Mouse (Mus musculus) gastrocnemius, adult 18-20 months (tissue): ENCODE data around the gene Gmppa. TPM values are rescaled to one million over a fixed set of nuclear protein-coding genes. Genes with fewer than 3 reads are reported as not detected.
A peak's percentile ranks its signal among the peaks of the same experiment; 100 is the strongest.

ENCODE experiments used
- DNase-seq: peaks from one replicate; pipeline ENCODE4 v3.0.0; 2021; ENCODE audit warnings: low spot score
- total RNA-seq, 2 experiments: library from RNA; stranded (reverse); gene quantifications; 2 replicates each; pipeline ENCODE4 v1.2.3; 2021

The Gmppa gene
- total RNA-seq, 2 experiments from 2014 or later, result 37.3 to 44.6 TPM

DNA sequence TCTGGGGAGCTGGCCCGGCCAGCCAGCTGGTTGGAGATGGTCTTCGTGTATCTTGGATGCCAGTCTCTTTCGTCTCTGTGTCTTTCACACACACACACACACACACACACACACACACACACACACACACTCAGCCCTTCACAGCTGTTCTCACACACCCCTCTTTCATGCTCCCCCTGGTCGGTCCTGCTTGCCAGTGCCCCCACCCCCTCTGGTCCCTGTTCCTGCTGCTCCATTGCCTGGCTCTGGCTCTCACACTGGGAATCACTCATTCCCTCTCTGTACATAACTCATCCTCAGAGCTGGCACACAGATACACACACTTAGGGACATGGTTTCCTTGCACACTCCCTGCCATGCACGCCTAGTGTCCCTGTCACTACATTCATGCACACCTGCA lies 16.2 kb downstream of the Gmppa start:
- no peak for DNase-seq

DNA sequence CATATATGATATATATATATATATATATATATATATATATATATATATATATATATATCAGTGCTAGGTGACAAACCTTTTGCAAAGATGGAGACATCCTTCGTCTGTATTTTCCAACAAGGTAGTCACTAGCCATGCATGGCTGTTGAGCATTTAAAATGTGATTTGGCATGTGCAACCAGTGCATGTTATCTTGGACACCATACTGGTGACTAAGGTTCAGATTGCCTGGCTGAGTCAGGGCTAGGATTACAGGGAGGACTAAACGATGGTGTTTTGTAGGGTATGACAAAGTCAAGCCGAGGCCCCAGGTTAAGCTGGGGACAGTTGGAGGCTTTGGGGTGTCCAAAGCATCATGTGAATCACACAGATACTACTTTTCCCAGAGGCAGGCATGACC lies 19.7 kb downstream of the Gmppa start:
- DNase-seq, result no peak

DNA sequence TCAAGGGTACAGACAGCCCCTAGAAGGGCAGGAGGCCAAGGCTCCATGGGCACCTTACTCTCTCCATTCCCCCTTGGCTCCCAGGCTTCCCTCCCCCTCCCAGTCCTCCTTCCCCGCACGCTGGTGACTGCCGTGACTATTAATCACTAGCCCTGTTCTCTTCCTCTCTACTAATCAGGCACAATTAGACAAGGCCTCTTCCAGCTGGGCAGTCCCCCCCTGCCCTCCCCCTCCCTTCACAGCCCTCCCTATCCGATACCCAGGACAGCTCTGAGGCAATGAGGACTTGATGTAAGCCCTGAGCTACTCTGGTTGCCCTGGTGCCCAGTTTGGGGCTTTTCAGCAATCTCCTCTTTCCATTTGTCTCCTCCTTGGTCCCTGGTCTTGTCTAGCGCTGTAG lies 20.2 kb downstream of the Gmppa start:
- no peak for DNase-seq

DNA sequence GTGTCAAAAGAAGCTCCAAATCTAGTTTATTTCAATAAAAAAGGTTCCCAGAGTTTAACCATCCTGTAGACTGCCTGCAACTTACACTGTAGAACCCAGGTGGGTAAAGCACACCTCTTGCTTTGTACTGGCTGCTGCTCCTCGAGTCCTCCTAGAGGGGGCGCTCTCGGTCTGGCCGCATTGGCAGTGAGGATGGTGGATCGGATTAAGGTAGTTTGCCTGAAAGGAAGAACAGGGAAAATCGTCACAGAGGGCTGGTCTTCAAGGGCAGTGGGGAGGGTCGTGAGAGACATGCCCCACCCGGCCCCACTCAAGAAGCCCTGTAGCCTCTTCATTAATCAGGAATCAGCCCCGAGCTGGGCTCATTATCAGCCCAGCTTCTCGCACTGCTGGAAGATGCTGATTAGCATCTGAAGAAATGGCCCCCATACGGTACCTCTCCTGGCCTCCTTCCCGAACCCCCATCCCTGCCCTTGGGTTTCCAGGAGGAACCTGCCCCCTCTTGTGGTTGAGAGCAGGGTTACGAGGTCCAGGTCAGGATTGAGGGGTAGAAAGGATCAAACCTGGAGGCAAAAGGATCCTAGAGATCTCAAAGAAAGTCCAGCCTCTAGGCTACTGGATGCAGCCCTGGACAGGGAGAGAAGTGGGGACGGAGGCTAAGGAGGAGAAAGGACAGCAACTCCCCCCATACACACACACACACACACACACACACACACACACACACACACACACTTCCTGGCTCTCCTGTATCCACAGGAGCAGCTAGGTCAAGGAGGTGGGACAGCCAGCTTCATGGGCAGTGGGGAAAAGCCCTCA lies 21.2 kb downstream of the Gmppa start:
- no peak for DNase-seq

DNA sequence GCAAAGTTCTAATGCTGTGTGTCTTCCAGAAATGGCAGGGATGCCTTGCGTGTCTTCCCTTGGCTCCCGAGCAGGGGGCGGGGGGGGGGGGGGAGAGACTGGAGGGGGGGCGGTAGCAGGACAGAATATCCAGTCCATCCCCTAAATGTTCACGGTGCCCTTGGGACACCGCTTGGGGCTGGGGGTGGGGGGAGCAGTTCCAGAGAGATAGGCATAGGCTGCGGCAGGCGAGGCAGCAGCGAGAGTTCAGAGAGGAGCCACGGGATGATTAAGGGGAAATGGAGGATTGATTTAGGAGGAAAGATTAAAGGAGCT lies 21.9 kb downstream of the Gmppa start:
- no peak for DNase-seq

DNA sequence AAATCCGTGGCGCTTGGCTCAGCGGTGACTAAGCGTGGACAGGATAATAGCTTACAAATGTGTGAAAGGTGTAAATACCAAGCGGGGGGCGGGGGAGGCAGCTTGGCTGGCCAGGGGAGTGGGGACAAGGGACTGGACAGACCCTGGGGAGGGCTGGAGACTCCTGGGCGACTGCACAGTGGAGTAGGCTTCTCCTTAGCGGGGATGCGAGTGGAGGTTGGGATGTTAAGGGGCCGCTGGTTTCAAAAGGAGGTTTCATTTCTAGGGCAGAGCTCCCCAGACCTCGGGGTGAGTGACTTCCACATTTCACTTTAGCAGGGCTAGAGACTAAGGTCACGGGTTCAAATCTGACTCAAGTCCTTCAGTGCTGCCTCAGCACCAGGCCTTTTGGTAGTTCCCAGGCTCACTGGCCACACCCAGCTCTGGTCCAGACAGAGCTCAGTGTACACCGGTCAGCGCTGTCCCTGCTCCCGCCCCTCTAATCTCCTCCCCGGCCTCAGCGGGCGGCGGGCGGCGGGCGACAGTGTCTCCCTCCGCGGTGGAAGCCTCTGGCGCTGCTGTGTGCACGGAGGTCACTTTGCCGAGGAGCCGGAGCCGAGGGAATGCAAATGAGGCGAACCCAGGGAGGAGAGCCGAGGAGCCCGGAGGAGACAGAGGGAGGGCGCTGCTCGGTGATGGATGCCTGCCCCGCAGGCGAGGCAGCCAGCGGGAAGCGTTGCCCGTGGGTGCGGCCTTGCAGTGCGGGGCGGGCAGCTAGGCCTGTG lies 22.5 kb downstream of the Gmppa start:
- peak; percentile 39 for DNase-seq

DNA sequence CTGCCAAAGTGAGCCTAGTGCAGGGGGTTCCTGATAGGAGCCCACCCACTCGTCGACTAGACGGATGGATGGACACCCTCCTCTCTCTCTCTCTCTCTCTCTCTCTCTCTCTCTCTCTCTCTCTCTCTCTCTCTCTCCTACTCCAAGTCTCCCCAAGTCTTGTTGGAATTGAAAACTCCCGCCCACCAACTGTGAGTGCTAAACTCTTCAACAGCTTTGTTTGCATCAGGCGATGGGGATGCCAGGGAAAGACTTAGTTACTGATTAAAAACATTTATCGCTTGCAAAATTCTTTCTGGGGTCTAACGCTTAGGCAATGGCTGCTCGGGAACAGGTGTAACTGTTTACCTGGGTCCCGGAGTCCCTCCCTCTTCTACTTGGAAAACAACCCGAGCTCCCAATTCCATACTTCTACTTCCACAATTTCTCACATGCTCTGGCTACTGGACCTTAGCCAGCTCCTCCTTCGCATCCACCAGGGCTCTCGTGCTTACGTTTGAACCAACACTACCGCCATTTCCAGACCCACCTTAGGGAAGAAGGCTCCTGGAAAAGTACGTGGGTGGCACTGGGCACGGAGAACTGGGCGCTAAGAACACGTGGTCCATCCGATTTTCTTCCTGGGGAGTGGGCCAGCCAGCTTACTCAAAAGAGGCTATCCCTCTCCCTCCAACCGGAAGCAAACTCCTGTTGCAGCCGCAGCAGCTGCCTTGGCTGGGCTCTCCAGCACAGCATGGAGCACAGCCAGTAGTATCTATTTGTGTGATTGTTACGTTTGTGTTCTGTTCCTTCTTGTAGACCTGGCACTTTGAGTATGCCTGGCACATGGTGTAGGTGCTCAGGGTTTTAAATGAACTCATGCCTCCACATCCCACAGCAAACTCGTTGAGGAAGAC lies 23.3 kb downstream of the Gmppa start:
- peak; percentile 66 for DNase-seq

DNA sequence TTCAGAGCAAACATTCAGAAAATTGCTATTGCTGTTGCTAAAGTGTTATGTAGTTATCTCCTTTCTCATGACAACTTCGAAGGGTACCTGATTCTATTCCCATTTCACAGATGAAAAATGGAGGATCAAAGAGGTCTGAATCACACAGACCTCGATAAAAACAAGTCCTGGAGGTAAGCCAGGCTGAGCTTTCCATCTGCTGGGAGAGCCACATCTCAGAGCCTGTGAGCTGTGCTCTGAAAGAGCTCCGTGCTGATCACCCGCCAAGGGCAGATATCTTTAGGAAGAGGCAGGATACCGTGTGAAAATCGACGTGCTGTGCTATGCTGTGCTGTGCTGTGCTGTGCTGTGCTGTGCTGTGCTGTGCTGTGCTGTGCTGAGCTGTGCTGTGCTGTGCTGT lies 24.6 kb downstream of the Gmppa start:
- no peak for DNase-seq

DNA sequence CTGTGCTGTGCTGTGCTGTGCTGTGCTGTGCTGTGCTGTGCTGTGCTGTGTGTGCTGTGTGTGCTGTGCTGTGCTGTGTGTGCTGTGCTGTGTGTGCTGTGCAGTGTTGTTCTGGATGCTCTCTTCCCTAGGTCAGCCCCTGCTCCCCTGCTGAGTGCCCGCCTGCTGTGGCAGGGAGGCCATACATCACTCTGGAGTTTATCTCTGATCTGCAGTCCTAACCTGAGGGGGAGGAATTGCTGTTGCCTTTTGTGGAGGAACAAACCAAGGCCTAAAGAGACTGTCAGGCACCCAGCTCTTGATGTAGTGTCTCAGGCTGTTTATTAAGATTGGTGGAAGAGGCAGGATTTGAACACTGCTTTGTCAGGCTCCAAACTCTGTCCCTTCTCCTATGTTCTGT lies 26.9 kb downstream of the Gmppa start:
- DNase-seq, result no peak

DNA sequence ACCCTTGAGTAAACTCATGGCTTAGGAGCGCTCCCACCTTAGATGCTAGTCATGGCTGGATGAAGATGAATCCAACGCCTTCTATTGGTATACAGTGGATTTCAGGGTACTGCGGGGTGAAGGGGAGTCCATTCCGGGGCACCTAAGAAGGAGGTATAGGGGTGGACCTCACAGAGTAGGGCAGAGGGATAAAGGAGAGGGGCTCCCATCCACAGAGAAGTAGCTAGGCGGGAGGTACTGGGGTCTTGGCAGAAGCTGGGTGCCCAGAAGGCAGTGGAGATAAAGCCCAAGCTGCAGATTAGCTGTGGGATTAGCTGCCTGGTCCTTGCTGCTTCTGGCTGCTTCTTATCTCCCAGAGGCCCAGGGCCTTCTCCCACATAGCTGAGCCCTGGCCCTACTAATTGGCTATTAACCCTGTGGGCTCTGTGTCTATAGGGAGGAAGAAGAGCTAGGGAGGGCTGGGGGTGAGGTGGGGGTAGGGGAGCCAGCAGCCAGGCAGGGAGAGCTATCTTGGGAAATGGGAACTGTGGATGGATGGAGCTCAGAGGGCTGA lies 28.0 kb downstream of the Gmppa start:
- no peak for DNase-seq

DNA sequence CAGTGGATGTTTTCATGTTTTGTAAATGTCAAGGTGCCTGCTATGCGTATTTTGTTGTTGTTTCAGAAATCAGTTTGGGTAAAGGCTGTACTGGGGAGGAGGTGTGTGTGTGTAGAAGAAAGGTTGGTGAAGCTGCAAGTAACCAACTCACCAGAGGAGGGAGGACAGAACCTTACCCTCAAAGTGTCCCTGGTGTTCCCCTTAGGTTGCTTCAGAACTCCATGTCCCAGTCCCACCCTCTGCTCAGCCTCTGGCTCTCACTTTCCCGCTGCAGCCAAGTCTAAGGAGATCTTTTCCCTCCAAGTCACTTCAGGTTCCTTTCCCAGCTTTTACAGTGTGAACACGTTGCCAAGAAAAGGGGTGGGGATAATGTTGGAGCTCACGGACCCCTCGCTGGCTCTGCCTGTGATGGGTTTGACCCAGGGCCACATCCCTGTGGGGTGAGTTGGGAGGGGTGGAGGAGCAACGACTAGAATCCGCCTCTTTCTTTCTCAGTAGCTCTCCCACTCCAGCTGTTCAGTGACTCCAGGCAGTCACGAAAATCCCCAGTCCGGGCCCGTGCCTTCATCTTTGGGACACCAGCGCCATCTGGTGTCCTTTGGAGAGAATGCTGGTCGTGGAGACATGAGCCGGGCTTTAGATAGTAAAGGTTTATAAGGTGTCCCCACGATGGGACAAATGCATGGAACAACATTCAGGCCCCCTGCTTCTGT lies 31.6 kb downstream of the Gmppa start:
- peak; percentile 86 for DNase-seq

DNA sequence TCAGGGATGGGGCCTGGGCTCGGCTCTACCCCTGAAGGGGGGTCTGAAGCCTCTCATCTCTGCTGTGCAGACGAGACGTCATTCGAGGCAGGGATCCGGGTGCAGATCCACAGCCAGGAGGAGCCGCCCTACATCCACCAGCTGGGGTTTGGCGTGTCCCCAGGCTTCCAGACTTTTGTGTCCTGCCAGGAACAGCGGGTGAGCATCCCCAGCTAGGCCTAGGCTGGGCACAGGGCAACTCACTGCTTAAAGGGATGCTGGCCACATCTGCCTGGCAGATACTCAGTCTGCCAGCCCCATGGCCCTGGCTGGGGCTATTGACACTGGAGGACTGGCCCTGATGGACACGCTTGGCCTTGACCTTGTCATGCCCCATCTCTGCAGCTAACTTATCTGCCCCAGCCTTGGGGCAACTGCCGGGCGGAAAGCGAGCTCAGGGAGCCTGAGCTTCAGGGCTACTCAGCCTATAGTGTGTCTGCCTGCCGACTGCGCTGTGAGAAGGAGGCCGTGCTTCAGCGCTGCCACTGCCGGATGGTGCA lies 33.6 kb downstream of the Gmppa start:
- DNase-seq, result no peak

DNA sequence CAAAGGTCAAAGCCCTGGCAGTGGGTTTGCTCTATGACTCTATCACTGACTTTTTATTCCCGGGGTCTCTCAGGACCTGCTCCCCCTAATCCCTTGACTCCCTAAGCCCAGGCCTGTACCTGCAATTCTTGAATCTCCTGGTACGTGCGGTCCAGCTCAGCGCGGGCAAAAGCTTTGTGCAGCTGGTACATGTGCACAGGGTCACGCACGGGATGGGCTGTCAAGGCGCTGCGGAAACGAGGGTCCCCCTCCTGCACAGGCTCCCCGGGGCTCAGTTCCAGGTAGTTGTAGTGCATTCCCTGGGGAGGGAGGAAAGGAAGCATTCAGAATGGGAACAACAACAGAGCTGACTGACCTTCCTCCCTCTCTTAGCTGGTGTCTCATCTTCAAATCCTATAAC lies 40.7 kb downstream of the Gmppa start:
- no peak for DNase-seq

DNA sequence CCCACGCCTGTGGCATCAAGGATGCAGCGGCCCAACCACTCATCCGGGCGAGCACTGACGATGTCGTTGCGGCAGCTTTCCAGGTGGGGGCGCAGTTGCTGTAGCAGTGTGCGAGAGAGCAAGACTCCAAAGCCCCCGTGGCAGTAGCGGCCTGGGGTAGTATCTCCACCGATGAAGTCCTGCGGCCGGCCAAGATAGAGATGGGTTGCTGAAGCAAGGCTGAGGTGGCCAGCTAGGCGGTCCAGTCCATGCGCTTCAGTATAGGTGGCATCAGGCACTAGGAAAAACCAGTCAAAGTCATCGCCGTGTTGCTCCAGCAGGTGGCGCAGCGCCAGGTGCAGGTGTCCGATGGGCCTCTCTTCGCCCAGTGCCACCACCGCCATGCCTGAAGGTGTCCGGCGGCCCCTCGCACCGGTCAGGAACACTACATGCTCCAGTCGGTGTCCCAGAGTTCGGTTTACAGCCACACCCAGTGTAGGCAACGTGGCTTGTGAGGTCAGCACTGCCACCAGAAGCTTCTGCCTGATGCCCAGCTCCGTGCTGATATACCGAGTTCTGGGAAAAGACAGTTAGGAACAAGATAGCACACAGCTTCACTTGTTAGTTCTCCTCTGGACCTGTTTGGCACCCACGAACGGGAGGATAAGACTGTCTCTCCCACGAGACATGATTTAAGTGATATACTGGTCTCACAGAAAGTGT lies 41.7 kb downstream of the Gmppa start:
- DNase-seq, result peak; percentile 75

DNA sequence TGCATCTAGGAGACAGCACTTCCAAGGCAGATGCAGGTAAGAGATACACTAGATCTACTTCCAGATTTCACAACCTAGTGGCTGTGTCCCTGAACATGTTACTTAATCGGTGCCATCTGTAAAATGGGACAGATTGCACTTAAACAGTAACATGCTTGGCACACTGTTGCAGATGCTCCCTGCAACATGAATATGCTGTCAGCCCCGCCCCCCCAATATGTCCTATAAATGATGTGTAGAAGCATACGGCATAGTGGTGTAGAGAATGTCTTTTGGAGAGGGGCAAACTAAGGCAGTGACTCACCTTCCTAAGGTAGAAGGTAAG lies 42.2 kb downstream of the Gmppa start:
- no peak for DNase-seq

DNA sequence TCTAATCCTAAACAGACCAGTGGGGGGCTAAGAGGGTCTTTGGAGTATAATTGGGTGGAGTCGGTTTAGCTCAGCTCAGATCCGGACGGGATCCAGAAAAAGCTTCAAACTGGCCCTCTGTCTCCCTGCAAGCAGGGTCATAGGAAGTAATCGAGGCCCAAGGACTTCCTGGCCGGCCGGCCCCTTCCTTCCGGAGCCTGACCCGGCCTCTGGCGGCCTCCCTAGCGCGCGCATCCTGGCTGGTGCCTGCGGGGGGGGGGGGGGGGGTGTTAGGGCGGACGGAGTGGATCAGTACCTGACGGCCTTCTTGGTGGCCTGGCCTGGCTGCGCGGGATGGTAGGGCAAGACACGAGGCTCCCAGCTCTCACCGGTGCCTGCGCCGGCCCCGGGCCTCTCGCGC lies 42.8 kb downstream of the Gmppa start:
- peak; percentile 26 for DNase-seq

DNA sequence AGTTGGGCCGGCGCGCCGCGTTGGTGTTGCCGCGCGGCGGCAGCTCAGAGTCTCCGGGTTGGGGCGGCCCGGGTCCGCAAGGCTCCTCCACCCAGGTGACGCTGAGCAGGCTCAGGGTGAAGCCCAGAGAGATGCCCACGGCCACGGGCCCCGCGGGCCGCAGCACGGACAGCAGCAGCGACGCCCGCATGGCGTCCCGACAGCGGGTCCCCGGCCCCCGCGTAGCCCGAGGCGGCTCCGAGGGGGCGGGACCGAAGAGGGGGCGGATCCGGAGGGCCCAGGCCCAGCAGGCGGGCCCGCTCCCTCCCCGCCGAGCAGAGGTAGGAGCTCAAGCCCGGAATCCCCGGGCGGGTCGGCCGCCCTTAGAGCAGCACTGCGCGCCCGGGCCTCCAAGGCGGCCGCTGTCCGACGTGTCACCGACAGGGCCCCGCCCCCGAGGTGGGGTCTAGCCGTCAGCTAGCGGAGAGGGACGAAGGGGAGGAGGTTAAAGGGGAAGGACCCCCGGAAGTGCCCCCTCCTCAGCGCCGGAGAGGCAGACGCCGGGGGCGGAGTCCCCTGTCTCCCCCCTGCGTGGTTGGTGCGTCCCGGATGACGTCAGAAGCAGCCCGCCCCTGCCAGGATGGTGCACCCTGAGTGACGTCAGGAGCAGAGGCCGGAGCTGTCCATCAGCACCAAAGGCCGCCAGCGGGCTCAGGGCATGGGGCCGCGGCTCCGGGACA lies 43.3 kb downstream of the Gmppa start, which contains the start of the genes Chpf and Tmem198:
Chpf (minus strand) TSS at position 392 of the 719 bp plus-strand sequence.
Tmem198 (plus strand) TSS at position 617 of the 719 bp plus-strand sequence.
- peak; percentile 95 for DNase-seq

DNA sequence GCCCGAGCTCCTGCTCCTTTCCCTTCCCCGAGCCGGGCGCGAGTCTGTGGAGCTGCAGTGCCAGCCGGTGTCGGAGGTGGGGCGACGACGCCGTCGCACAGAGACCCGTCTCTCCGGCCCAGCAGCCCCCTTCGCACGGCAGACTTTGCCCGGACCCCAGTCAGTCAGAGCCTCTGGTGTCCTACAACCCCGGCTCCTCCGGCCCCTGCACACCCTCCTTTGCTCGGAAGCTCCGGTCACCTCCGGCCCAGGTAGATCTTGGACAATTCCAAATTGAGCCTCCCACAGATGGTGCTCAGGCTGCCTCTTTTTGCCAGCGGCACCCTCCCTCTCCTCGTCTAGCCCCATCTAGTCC lies 43.9 kb downstream of the Gmppa start:
- no peak for DNase-seq

DNA sequence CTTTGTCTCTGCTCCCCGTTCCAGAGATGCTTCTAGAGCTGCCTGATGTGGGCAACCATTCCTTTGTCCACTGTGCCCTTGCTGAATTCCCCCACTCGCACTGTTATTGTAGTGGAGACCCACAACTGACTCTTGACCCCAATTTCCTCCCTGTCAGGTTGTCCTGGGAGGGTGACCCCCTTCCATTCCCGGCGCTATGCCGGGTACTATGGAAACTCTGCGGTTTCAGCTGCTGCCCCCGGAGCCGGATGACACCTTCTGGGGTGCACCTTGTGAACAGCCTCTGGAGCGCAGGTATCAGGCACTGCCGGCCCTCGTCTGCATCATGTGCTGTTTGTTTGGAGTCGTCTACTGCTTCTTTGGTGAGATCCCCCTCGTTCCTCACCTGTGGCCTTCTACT lies 44.3 kb downstream of the Gmppa start:
- no peak for DNase-seq

DNA sequence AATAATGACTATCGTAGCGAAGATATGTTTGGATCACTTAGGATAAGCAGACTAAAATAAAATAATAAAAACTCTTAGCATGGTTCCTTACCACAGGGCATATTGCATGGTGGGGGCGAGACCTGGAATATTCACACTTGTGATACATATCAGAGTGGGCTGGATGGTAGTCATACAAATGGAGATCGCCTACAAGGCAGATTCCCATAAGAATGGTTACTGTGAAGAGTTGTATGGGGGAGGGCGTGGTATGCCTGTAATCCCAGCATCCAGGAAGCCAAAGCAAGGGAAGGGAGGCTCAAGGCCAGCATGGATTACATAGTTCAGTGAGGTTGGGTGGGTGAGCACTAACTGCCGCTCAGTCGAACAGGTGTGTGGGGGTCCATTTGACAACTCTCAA lies 45.0 kb downstream of the Gmppa start:
- no peak for DNase-seq
